Mouse (Mus musculus) lung, postnatal 0 days (tissue): Measurements from ENCODE around the gene Edem1.

Source experiments
- CTCF ChIP-seq: IDR thresholded peaks from 2 replicates; pipeline ENCODE4 v1.5.1; 2016; ENCODE audit warnings: antibody characterized with exemption, mild to moderate bottlenecking
- EP300 ChIP-seq: IDR thresholded peaks from 2 replicates; pipeline ENCODE4 v1.6.1; 2016; ENCODE audit warnings: antibody characterized with exemption, mild to moderate bottlenecking, control low read depth

DNA sequence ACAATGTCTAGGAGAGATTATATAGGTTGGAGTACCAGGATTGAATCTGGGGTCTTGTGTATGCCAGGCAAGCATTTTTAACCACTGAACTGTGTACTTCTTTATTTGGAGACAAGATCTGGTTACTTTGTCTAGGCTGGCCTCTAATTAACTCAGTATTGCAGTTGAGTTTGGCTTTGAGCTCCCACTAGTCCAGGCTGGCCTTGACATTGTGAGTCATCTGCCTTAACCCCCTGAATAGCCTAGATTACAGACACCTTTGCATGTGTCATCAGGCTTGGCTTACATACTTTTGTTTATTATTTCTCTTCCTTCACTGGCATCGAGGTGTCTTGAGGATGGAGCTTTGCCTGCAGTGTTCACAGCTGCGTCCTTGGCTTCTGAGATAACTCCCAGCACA lies 70.8 kb downstream of the Edem1 start:
- TF ChIP-seq CTCF: no peak
- TF ChIP-seq EP300: 0 out of 2 replicates have a peak, but pooled peaks have one; percentile 31
